Mouse (Mus musculus): ENCODE measurements around the gene Nfkbie. TPM values are rescaled to one million over a fixed set of nuclear protein-coding genes. Genes with fewer than 3 reads are reported as not detected.

Nfkbie gene
- polyA plus RNA-seq, 1 experiment from 2014 or later = 5.1 TPM

DNA sequence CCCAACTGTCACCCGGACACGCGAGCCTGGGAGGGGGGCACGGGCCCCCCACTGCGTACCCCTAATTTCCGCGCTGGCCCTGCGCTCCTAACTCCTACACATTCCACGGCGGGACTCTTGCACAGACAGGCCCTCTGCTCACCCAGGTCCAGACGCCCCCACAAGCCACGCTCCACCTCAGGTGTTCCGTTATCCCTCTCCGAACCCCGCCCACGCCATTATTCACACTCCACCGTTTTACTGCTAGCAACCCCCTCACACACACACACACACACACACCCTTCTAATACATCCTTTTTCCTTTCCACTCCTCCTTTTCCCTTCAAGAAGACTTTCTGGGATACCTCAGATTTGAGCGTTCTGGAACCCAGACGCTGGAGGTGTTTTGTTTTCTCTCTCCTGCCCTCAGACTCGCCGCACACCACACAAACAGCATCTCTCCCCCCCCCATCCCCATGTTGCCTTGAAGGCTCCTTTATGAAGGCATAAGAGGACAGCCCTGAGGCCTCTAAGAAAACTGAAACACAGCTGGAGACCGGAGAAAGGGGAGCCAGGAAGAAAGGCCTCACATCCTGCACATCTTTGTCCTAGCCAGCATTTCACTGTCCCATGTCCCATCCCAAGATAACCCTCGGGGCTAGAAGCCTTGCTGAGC is 40.4 kb downstream of the Nfkbie start:
- WGBS = 6% methylated on average over 23 of the region's 23 CpGs
- H3K4me3 ChIP-seq (replicated peaks; ENCODE audit: low read depth, low read length) = peak overlapping the region; percentile 57
- peaks cover 50% of the 10 kb centered on the region for H3K4me1 ChIP-seq (replicated peaks; ENCODE audit: insufficient read depth, low read length)
- ATAC-seq (replicated peaks; ENCODE audit: low FRiP score, low read depth) (peak; percentile 27), DNase-seq (ENCODE audit: low spot score) (no peak)
- H3K27ac ChIP-seq = peak overlapping the region; percentile 3; the same call in 1 of the 2 replicates
- H3K27me3 ChIP-seq (ENCODE audit: insufficient read depth, low read length) = no peaks in the 10 kb centered on the region
- peak overlapping the region; percentile 98 for H3K4me2 ChIP-seq (ENCODE audit: low read length)
- no peaks in the 10 kb centered on the region for H3K36me3 ChIP-seq (ENCODE audit: insufficient read depth, low read length)
- H3K9me3 ChIP-seq (replicated peaks; ENCODE audit: low read length) = no peaks in the 10 kb centered on the region
- no peak for TF ChIP-seq CTCF (IDR thresholded peaks at IDR 0.05; ENCODE audit: low read depth)
- peak overlapping the region; percentile 67 for H3K9ac ChIP-seq (ENCODE audit: low read depth, low read length)

DNA sequence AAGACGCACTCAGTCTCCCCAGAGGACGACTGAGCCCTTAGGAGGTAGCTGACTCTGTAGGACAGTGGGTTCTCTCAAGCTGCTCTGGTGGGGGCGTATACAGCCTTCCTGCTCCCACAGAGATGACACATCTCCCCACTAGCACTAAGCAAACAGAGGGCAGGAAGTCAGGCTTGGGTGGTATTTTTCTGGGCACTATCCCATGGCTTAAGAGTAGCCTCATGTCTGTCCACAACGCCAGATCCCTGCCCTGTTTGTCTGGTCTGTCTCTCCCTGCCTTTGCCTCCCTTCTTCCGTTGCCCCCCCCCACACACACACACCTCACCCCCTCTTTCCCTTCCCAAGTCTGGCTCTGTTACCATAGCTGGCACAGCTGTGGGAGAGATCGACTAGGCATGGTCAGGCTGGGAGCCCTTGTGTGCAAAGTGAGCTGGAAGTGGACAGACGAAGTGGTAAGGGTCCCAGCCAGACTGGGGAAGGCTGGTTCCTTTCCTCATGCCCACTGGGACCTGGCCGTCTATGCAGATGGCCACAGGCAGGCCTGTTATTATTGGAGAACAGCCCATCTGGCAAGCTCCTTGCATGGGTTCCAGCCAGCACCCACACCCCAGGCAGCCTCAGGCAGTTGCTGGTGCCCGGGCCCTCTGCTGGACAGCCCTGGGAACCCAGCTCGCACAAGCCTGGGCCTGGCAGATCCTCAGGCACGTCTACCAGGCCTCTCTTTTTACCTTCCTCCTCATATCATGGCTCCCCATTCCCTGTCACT is 41.3 kb downstream of the Nfkbie start:
- ATAC-seq (replicated peaks; ENCODE audit: low FRiP score, low read depth) = peak; percentile 23; the same call in 1 of the 2 replicates
- Histone ChIP-seq H3K4me1 (replicated peaks; ENCODE audit: insufficient read depth, low read length) (peaks cover 44% of the 10 kb centered on the region), H3K36me3 (ENCODE audit: insufficient read depth, low read length) (no peaks in the 10 kb centered on the region), H3K4me2 (ENCODE audit: low read length) (no peak overlapping the region), H3K9ac (ENCODE audit: low read depth, low read length) (no peak overlapping the region), H3K27ac (peak overlapping the region; percentile 25), H3K9me3 (replicated peaks; ENCODE audit: low read length) (no peaks in the 10 kb centered on the region), H3K4me3 (replicated peaks; ENCODE audit: low read depth, low read length) (no peak overlapping the region), H3K27me3 (ENCODE audit: insufficient read depth, low read length) (no peaks in the 10 kb centered on the region)
- TF ChIP-seq CTCF (IDR thresholded peaks at IDR 0.05; ENCODE audit: low read depth) = peak; percentile 65
- DNase-seq (ENCODE audit: low spot score) = peak; percentile 72
- WGBS = 34% methylated on average over 11 of the region's 11 CpGs

DNA sequence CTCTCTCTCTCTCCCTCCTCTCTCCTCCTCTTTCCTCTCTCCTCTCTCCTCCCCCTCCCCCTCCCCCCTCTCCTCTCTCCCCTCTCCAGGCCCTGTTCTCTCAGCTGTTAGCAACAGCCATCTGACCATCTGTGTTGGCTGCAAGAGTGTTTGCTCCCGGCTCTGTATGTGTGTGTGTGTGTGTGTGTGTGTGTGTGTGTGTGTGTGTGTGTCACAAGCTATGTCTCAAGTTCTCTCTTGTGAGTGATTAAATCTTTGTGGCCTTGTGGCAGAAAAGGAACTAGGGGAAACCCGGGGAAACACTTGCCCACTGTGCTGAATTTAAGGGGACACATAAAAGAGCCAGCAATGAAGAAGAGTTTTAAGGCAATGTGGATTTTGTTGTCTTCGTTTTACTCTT is 42.3 kb downstream of the Nfkbie start:
- H3K9ac ChIP-seq (ENCODE audit: low read depth, low read length) = no peak overlapping the region
- no peak overlapping the region for H3K4me3 ChIP-seq (replicated peaks; ENCODE audit: low read depth, low read length)
- ATAC-seq (replicated peaks; ENCODE audit: low FRiP score, low read depth) = no peak
- no peak for TF ChIP-seq CTCF (IDR thresholded peaks at IDR 0.05; ENCODE audit: low read depth)
- H3K36me3 ChIP-seq (ENCODE audit: insufficient read depth, low read length) = no peaks in the 10 kb centered on the region
- 29% methylated on average over 3 of the region's 3 CpGs for WGBS
- peaks cover 34% of the 10 kb centered on the region for H3K4me1 ChIP-seq (replicated peaks; ENCODE audit: insufficient read depth, low read length)
- DNase-seq (ENCODE audit: low spot score) = no peak
- no peak overlapping the region for H3K27ac ChIP-seq
- H3K9me3 ChIP-seq (replicated peaks; ENCODE audit: low read length) = no peaks in the 10 kb centered on the region
- H3K4me2 ChIP-seq (ENCODE audit: low read length) = no peak overlapping the region
- H3K27me3 ChIP-seq (ENCODE audit: insufficient read depth, low read length) = no peaks in the 10 kb centered on the region

DNA sequence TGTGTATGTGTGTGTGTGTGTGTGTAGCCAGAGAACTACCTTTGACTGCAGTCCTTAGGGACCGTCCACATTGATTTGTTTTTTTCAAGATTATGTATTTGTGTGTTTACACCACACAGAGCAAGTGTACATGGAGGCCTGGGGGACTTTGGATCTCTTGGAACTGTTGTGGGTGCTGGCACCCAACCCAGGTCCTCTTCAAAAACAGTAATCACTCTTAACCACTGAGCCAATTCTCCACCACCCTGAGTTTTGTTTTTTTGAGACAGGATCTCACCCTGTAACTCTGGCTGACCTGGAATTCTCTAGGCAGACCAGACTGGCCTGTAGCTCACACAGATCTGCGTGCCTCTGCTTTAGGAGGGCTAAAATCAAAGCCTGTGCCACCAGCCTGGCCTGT is 42.9 kb downstream of the Nfkbie start:
- DNase-seq (ENCODE audit: low spot score) = no peak

DNA sequence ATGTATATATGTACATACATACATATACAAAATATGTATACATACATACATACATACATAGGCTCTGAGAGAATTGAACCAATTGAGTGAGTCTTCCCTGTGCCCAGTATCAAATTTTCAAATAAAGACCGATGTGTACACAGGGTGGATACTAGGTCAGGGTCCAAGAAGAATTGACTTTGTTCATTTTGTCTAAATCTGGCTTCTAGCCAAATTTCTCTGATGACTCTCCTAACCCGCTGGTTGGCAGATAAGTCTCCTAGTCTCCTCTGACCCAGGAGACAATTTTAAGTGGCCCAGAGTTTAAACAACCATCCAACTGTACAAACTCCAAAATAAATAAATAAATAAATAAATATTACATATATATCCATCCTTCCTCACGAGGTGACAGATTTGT is 43.4 kb downstream of the Nfkbie start:
- Histone ChIP-seq H3K4me3 (replicated peaks; ENCODE audit: low read depth, low read length) (peak overlapping the region; percentile 33), H3K9me3 (replicated peaks; ENCODE audit: low read length) (no peaks in the 10 kb centered on the region), H3K27me3 (ENCODE audit: insufficient read depth, low read length) (no peaks in the 10 kb centered on the region), H3K36me3 (ENCODE audit: insufficient read depth, low read length) (no peaks in the 10 kb centered on the region), H3K4me1 (replicated peaks; ENCODE audit: insufficient read depth, low read length) (peaks cover 24% of the 10 kb centered on the region), H3K27ac (no peak overlapping the region), H3K9ac (ENCODE audit: low read depth, low read length) (peak overlapping the region; percentile 51; the same call in 1 of the 2 replicates), H3K4me2 (ENCODE audit: low read length) (peak overlapping the region; percentile 67)
- 41% methylated on average over 3 of the region's 3 CpGs for WGBS
- ATAC-seq (replicated peaks; ENCODE audit: low FRiP score, low read depth) (no peak), DNase-seq (ENCODE audit: low spot score) (no peak)
- no peak for TF ChIP-seq CTCF (IDR thresholded peaks at IDR 0.05; ENCODE audit: low read depth)

More for the DNA sequence above, 42.9 kb downstream of the Nfkbie start:
- WGBS = 87% methylated on average over 2 of the region's 2 CpGs
- H3K27ac ChIP-seq = no peak overlapping the region
- no peak overlapping the region for H3K4me2 ChIP-seq (ENCODE audit: low read length)
- no peaks in the 10 kb centered on the region for H3K9me3 ChIP-seq (replicated peaks; ENCODE audit: low read length)
- H3K4me3 ChIP-seq (replicated peaks; ENCODE audit: low read depth, low read length) = no peak overlapping the region
- peaks cover 29% of the 10 kb centered on the region for H3K4me1 ChIP-seq (replicated peaks; ENCODE audit: insufficient read depth, low read length)
- no peak for TF ChIP-seq CTCF (IDR thresholded peaks at IDR 0.05; ENCODE audit: low read depth)
- H3K9ac ChIP-seq (ENCODE audit: low read depth, low read length) = no peak overlapping the region
- no peaks in the 10 kb centered on the region for H3K27me3 ChIP-seq (ENCODE audit: insufficient read depth, low read length)
- ATAC-seq (replicated peaks; ENCODE audit: low FRiP score, low read depth) = no peak
- H3K36me3 ChIP-seq (ENCODE audit: insufficient read depth, low read length) = no peaks in the 10 kb centered on the region

DNA sequence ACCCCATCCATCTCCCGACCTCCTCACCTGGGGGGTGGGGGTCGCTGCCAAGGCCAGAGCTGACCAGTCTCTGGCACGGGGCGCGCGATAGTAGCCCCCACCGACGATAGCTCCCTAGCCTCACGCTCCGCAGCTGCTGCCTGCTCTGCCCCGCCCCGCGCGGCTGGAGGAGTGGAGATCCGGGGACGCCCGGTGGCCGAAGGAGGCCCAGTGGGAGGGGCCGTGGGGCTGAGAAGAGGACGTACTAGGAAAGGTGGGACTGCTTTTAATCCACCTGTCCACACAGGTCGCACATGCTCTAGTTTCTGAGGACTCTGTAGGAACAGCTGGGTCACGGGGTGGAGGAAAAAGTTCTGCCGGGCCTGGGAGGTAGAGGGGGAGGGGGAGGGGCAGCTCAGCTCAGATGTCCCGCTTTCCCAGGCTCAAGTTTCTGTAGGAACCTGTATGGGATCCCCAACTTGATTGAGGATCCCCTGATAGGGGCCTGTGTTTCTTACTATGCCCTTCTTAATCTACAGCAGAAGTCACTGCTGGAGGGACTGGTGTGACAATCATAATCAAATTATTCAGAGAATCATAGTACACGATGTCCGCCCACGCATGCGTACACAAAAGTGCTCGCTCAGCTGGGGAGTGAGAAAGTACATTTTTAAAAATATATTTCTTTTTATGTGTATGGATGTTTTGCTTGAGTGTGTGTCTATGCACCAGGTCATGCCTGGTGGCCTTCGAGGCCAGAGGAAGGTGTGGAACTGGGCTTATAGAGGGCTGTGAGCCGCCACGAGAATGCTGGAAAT is 44.1 kb downstream of the Nfkbie start, which contains the start of gene Slc29a1:
Gene Slc29a1 (minus strand): TSS at position 161 of the 797 bp plus-strand sequence.
- Histone ChIP-seq H3K36me3 (ENCODE audit: insufficient read depth, low read length) (no peaks in the 10 kb centered on the region), H3K4me3 (replicated peaks; ENCODE audit: low read depth, low read length) (peak within 1 kb of the TSS; percentile 33), H3K4me1 (replicated peaks; ENCODE audit: insufficient read depth, low read length) (peaks cover 18% of the 10 kb centered on the region), H3K27ac (no peak within 1 kb of the TSS), H3K4me2 (ENCODE audit: low read length) (peak within 1 kb of the TSS; percentile 67), H3K9ac (ENCODE audit: low read depth, low read length) (peak within 1 kb of the TSS; percentile 51), H3K27me3 (ENCODE audit: insufficient read depth, low read length) (no peaks in the 10 kb centered on the region), H3K9me3 (replicated peaks; ENCODE audit: low read length) (no peaks in the 10 kb centered on the region)
- TF ChIP-seq CTCF (IDR thresholded peaks at IDR 0.05; ENCODE audit: low read depth) = peak; percentile 27; the same call in 1 of the 2 replicates
- peak; percentile 71 for DNase-seq (ENCODE audit: low spot score)
- ATAC-seq (replicated peaks; ENCODE audit: low FRiP score, low read depth) = peak; percentile 40
- 16% methylated on average over 32 of the region's 32 CpGs for WGBS
